Mouse (Mus musculus) C2C12 (cell line): ENCODE measurements around the gene Eif4g1.

Experiments used
- CTCF ChIP-seq: IDR thresholded peaks from one replicate; pipeline ENCODE4 v1.5.1; 2011; ENCODE audit not compliant: control insufficient read depth, insufficient read depth, insufficient read length
- FOSL1 ChIP-seq: IDR thresholded peaks from one replicate; pipeline ENCODE4 v1.8.0; 2011; ENCODE audit warnings: mild to moderate bottlenecking, low read length; ENCODE audit not compliant: poor library complexity, insufficient read depth, severe bottlenecking
- MYOD1 ChIP-seq: IDR thresholded peaks from one replicate; pipeline ENCODE4 v1.6.1; 2011; ENCODE audit warnings: low read depth; ENCODE audit not compliant: control insufficient read depth, insufficient read length

GRCm38 (mm10) chr16:20710370-20710769, 42.3 kb downstream of the Eif4g1 start:
- TF ChIP-seq CTCF (no peak), FOSL1 (no peak), MYOD1 (no peak)
